18 mouse cellular contexts compared by ENCODE assay signal in genomic region chrX:107012615-107013014, GRCm38 (mm10).
DNase-seq lines count a peak whose midpoint lies in the region; ATAC-seq and TF ChIP-seq lines count a peak whose summit lies in the region.
"Had no signal": no experiment of that assay in that cellular context is flagged by ENCODE, and none has a peak within 500 bp of the region (broad histone marks: within the 10 kb centered on the region; RNA-seq: fewer than 3 reads in every experiment).

No protein-coding gene starts in this region.

- WGBS in limb, embryonic 10.5 days: 47% methylated on average over 3 of the region's 3 CpGs
- 72% methylated on average over 3 of the region's 3 CpGs for WGBS in forebrain, embryonic 13.5 days

- H3K4me3 ChIP-seq in limb, embryonic 10.5 days: no peak overlapping the region
- no peak overlapping the region for H3K4me3 ChIP-seq in left cerebral cortex, adult 2 months
- H3K4me3 ChIP-seq in forebrain, embryonic 13.5 days: no peak overlapping the region
- H3K4me3 ChIP-seq: embryonic facial prominence, embryonic 12.5 days; heart, embryonic 12.5 days; hindbrain, embryonic 10.5 days had no signal

- H3K9me3 ChIP-seq in limb, embryonic 10.5 days (replicated peaks): no peaks in the 10 kb centered on the region
- H3K9me3 ChIP-seq in forebrain, embryonic 13.5 days (replicated peaks): no peaks in the 10 kb centered on the region
- H3K9me3 ChIP-seq: embryonic facial prominence, embryonic 12.5 days; G1E; heart, embryonic 12.5 days; hindbrain, embryonic 10.5 days had no signal

- no peak overlapping the region for H3K9ac ChIP-seq in forebrain, embryonic 13.5 days
- H3K9ac ChIP-seq: embryonic facial prominence, embryonic 12.5 days; heart, embryonic 12.5 days; hindbrain, embryonic 14.5 days had no signal

- H3K27ac ChIP-seq in limb, embryonic 10.5 days: peak overlapping the region; percentile 25; the same call in 1 of the 2 replicates
- H3K27ac ChIP-seq in left cerebral cortex, adult 2 months: no peak overlapping the region
- H3K27ac ChIP-seq in forebrain, embryonic 13.5 days: no peak overlapping the region
- H3K27ac ChIP-seq: embryonic facial prominence, embryonic 12.5 days; hindbrain, embryonic 10.5 days; hindbrain, embryonic 14.5 days had no signal

- H3K27me3 ChIP-seq in limb, embryonic 10.5 days (ENCODE audit: low read depth, poor library complexity, severe bottlenecking): peaks cover 20% of the 10 kb centered on the region; the same call in 1 of the 2 replicates
- no peaks in the 10 kb centered on the region for H3K27me3 ChIP-seq in forebrain, embryonic 13.5 days
- H3K27me3 ChIP-seq: embryonic facial prominence, embryonic 12.5 days; heart, embryonic 12.5 days had no signal

- no peak for ATAC-seq in forebrain, embryonic 13.5 days
- ATAC-seq: forebrain, embryonic 16.5 days had no signal

- TF ChIP-seq CTCF in left cerebral cortex, adult 2 months (IDR thresholded peaks at IDR 0.05): no peak

- H3K4me1 ChIP-seq in limb, embryonic 10.5 days: peaks cover 9% of the 10 kb centered on the region; the same call in 1 of the 2 replicates
- H3K4me1 ChIP-seq in forebrain, embryonic 13.5 days: no peaks in the 10 kb centered on the region
- H3K4me1 ChIP-seq: embryonic facial prominence, embryonic 12.5 days; heart, embryonic 12.5 days; hindbrain, embryonic 10.5 days had no signal

- intact Hi-C loops in left cerebral cortex, adult 2 months (cut with DNase I): loop anchor here (10.0 kb wide), 1 partner anchor 152 kb away; no protein-coding TSS in a partner anchor

- peak; percentile 11 for DNase-seq in lung, postnatal 36 days
- no peak for DNase-seq in lung, postnatal 10 days
- DNase-seq in limb, embryonic 10.5 days (ENCODE audit: low spot score): no peak
- peak; percentile 31 to 42 for DNase-seq in natural killer cell, adult 2 months (ENCODE audit: low spot score in 2 of 2)
- no peak for DNase-seq in cerebellum, adult 18-20 months
- no peak for DNase-seq in left cerebral cortex, adult 2 months (ENCODE audit: extremely low spot score in 1 of 2, low spot score in 2 of 2)
- DNase-seq: adrenal gland, adult 8-10 months; adrenal gland, postnatal 36 days; cerebellum, adult 8-10 months; cerebellum, postnatal 14 days; gastrocnemius, postnatal 14 days had no signal

- no peak overlapping the region for H3K4me2 ChIP-seq in forebrain, embryonic 13.5 days
- H3K4me2 ChIP-seq: embryonic facial prominence, embryonic 12.5 days; heart, embryonic 12.5 days; hindbrain, embryonic 14.5 days had no signal

- H3K36me3 ChIP-seq in limb, embryonic 10.5 days: no peaks in the 10 kb centered on the region
- no peaks in the 10 kb centered on the region for H3K36me3 ChIP-seq in forebrain, embryonic 13.5 days (ENCODE audit: poor library complexity, severe bottlenecking)
- H3K36me3 ChIP-seq: embryonic facial prominence, embryonic 12.5 days; G1E; heart, embryonic 12.5 days; hindbrain, embryonic 10.5 days had no signal

Comparison
In these comparisons a context has a peak if more than half of its experiments do, and no peak if none do; other contexts are left out.
1. DNase-seq: peak in lung, postnatal 36 days (single experiment) and natural killer cell, adult 2 months (2 of 2); none in lung, postnatal 10 days (single experiment), limb, embryonic 10.5 days (single experiment), cerebellum, adult 18-20 months (0 of 2) and left cerebral cortex, adult 2 months (0 of 2).